Mouse (Mus musculus): ENCODE measurements around the gene Ndufc2. TPM values are rescaled to one million over a fixed set of nuclear protein-coding genes. Genes with fewer than 3 reads are reported as not detected.

Gene Ndufc2
- polyA plus RNA-seq, 1 experiment from 2014 or later = 338 TPM

DNA sequence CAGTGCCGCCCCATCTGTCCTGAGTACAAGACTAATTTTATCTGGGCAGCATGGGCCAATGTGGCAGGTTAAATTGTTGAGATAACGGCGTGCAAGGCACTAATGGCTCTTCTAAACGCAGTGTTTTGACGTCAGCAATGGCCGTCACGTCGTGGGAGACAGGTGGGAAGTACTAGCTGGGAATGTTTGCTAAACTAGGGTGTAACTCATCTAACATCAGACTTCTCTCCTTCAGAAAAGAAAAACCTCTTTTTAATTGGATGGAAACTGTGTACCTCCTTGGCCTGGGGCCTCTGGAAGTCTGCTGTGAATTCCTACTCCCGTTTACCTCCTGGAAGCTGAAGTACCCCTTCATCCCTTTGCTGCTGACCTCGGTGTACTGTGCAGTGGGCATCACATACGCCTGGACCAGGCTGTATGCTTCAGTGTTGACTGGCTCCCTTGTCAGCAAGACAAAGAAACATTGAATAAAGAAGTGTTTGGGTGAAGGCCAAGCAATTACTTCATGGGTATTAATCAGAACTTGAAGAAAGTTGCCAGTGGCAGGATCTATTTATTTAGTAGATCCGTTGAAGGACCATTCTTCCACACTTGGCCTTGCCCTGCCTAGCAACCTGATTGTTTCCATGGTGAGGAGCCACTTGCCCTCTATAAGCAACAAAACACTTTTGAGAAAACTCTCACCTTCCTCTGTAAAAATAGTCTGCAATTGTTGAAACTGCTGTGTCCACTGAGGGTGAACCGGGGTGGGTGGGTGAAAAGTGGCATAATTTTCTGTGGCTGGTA lies 8.3 kb upstream of the Ndufc2 start:
- H3K9me3 ChIP-seq = no peaks in the 10 kb centered on the region
- no peaks in the 10 kb centered on the region for H3K4me1 ChIP-seq
- no peak overlapping the region for H3K9ac ChIP-seq
- ATAC-seq (ENCODE audit: insufficient read depth, low FRiP score, low read depth) = peak; percentile 35; the same call in 1 of the 2 replicates
- H3K27me3 ChIP-seq (replicated peaks) = no peaks in the 10 kb centered on the region
- 64% methylated on average over 13 of the region's 13 CpGs for WGBS
- H3K4me2 ChIP-seq = no peak overlapping the region
- no peak overlapping the region for H3K27ac ChIP-seq
- no peak overlapping the region for H3K4me3 ChIP-seq (replicated peaks)
- H3K36me3 ChIP-seq = peaks cover 35% of the 10 kb centered on the region

DNA sequence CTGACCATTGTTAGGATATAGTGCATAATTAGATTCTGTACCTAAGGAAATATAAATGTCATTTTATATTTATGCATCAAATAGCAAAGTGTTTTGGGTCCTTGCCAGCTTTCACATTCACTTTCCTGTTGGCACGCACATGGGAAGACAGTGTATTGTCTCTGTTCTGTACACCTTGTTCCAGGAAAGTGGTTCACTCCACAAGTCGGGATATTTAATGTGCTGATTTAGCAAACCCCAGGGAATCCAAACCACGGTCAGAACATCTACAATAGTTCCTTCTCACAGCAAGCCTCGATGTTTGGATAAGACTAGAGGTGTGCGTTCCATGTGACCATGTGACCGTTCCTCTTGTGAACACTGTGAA lies 7.7 kb upstream of the Ndufc2 start:
- Histone ChIP-seq H3K27ac (no peak overlapping the region), H3K4me2 (no peak overlapping the region), H3K36me3 (peaks cover 33% of the 10 kb centered on the region), H3K27me3 (replicated peaks) (no peaks in the 10 kb centered on the region), H3K4me1 (no peaks in the 10 kb centered on the region), H3K9me3 (no peaks in the 10 kb centered on the region), H3K4me3 (replicated peaks) (no peak overlapping the region), H3K9ac (no peak overlapping the region)
- 83% methylated on average over 6 of the region's 6 CpGs for WGBS
- no peak for ATAC-seq (ENCODE audit: insufficient read depth, low FRiP score, low read depth)

DNA sequence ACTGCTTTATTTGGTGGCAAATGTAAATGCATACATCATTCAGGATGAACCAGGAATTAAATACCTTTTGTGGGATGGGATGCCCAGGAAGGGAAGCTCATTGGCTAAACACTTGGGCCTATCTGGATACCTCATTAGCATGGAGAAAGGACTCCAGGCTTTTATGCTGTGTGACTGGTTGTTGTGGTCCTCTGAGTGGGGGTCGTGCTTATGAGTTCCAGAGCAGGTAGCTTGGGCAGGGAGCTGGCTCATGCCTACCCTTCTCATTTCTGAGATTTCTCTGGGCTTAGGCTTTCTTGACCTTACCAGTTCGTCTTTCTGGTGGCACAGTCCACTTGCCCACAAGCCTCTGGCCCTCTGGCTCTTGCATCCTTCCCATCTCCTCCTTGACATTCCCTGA lies 5.4 kb upstream of the Ndufc2 start:
- Histone ChIP-seq H3K36me3 (peaks cover 20% of the 10 kb centered on the region), H3K4me1 (no peaks in the 10 kb centered on the region), H3K4me3 (replicated peaks) (no peak overlapping the region), H3K27me3 (replicated peaks) (no peaks in the 10 kb centered on the region), H3K27ac (no peak overlapping the region), H3K9me3 (no peaks in the 10 kb centered on the region), H3K4me2 (no peak overlapping the region), H3K9ac (no peak overlapping the region)
- 77% methylated on average over 2 of the region's 2 CpGs for WGBS
- ATAC-seq (ENCODE audit: insufficient read depth, low FRiP score, low read depth) = no peak

DNA sequence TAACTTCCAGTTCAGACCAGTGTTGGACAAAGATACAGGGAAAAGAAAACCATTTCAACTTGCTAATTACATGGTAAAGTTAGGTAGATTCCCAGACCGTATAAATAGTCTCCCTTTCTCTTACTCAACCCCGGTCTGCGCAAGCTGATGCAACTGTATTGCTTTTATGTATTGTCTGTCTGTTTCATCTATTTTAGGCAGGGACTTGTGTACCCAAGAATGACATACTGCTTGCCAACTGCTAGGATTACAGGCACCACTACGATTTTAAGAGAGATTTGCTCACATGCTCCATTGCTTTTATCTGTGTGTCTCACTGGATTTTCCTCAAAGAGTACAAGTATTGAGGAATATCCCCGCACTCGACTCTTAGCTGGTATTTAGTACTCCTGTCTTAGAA lies 860 bp upstream of the Ndufc2 start:
- Histone ChIP-seq H3K4me1 (peaks cover 11% of the 10 kb centered on the region), H3K4me3 (replicated peaks) (no peak overlapping the region), H3K9me3 (no peaks in the 10 kb centered on the region), H3K36me3 (0 out of 2 replicates have a peak, but pooled peaks cover 6% of the 10 kb centered on the region), H3K27me3 (replicated peaks) (no peaks in the 10 kb centered on the region), H3K4me2 (no peak overlapping the region), H3K27ac (no peak overlapping the region), H3K9ac (no peak overlapping the region)
- no peak for ATAC-seq (ENCODE audit: insufficient read depth, low FRiP score, low read depth)
- whole genome bisulfite sequencing = 89% methylated on average over 6 of the region's 6 CpGs

DNA sequence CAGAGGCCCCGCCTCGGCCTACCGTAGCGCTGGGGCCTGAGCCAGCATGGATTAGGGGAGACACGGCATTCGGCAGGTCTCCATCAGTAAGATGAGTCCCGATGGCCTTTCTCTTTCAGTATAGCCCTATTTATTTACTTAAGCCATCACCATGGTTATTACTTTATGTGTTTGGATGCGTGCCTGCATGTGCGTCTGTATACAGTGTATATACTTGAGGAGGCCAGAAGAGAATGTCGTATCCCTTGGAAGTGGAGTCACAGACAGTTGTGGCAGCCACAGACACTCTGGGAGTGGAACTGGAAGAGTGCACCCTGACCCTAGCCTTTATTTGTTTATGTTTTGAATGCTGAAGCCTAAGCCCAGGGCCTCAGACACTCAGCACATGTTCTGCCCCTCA lies 7.3 kb downstream of the Ndufc2 start:
- no peaks in the 10 kb centered on the region for H3K9me3 ChIP-seq
- H3K4me3 ChIP-seq (replicated peaks) = no peak overlapping the region
- peaks cover 3% of the 10 kb centered on the region; the same call in 1 of the 2 replicates for H3K4me1 ChIP-seq
- no peak overlapping the region for H3K4me2 ChIP-seq
- H3K27me3 ChIP-seq (replicated peaks) = no peaks in the 10 kb centered on the region
- peaks cover 28% of the 10 kb centered on the region for H3K36me3 ChIP-seq
- no peak overlapping the region for H3K27ac ChIP-seq
- ATAC-seq (ENCODE audit: insufficient read depth, low FRiP score, low read depth) = no peak; the same call in 1 of the 2 replicates
- 54% methylated on average over 10 of the region's 10 CpGs for WGBS
- no peak overlapping the region for H3K9ac ChIP-seq

DNA sequence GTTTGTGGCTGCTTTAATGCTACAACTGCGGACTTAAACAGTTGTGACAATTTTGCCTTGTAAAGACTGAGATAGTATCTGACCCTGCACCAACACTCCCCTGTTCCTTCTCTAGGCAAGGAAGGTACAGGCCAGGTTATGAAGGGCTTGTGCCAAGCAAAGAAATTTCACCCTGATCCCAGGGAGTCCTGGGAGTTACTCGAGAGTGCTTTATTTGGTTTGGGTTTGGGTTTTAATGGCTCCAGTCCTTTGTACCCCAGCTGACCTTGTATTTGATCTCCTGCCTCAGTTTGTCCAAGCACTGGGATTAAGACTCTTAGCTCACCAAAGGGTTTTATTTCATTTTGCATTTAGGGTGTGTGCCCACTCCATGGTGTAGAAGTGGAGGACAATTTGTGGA lies 11.3 kb downstream of the Ndufc2 start:
- no peak for ATAC-seq (ENCODE audit: insufficient read depth, low FRiP score, low read depth)
- no peaks in the 10 kb centered on the region for H3K9me3 ChIP-seq
- no peak overlapping the region for H3K4me2 ChIP-seq
- H3K27ac ChIP-seq = no peak overlapping the region
- no peaks in the 10 kb centered on the region for H3K27me3 ChIP-seq (replicated peaks)
- H3K9ac ChIP-seq = no peak overlapping the region
- WGBS = 94% methylated on average over 2 of the region's 2 CpGs
- H3K4me3 ChIP-seq (replicated peaks) = no peak overlapping the region
- peaks cover 21% of the 10 kb centered on the region for H3K36me3 ChIP-seq
- peaks cover 3% of the 10 kb centered on the region; the same call in 1 of the 2 replicates for H3K4me1 ChIP-seq

DNA sequence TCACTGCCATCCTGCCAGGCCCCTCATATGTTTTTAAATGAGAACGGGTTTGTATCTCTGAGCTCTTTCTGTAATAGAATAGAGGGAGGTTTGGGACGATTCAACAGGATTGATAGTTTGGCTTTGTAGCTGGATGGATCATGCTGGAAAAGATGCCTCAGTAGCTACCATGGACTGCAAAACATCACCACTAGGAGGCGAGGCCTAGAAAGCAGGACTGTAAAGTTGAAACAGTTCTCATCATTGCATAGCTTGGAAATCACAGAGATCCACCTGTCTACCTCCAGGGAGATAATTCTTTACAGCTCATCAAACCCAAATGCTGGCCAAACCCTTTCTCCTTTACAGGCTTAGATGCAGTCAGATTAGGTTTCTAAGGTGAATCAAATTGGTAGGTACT lies 11.8 kb downstream of the Ndufc2 start:
- 77% methylated on average over 3 of the region's 3 CpGs for WGBS
- Histone ChIP-seq H3K4me3 (replicated peaks) (no peak overlapping the region), H3K36me3 (peaks cover 21% of the 10 kb centered on the region), H3K4me1 (peaks cover under 1% of the 10 kb centered on the region; the same call in 1 of the 2 replicates), H3K9ac (no peak overlapping the region), H3K9me3 (no peaks in the 10 kb centered on the region), H3K4me2 (no peak overlapping the region), H3K27ac (no peak overlapping the region), H3K27me3 (replicated peaks) (no peaks in the 10 kb centered on the region)
- no peak for ATAC-seq (ENCODE audit: insufficient read depth, low FRiP score, low read depth)

DNA sequence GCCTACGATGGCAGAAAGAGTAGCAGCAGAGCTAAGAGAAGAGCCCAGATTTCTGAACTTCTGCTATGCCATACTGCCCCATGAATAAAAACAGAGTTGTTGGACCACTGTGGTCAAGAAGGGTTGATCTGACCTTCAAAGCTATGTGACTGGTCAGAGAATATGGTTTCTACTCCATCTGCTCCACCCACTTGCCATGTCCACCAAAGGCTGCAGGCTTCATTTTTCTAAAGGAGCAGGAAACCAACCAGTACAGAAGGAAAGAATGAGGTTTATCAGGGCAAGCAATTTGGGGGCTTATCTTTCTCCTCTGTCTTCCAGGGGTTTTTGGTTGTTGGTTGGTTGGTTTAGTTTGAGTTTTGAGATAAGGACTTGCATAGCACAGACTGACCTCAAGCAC lies 14.2 kb downstream of the Ndufc2 start:
- Histone ChIP-seq H3K36me3 (peaks cover 20% of the 10 kb centered on the region), H3K9ac (no peak overlapping the region), H3K27ac (no peak overlapping the region), H3K4me2 (no peak overlapping the region), H3K27me3 (replicated peaks) (no peaks in the 10 kb centered on the region), H3K9me3 (no peaks in the 10 kb centered on the region), H3K4me1 (no peaks in the 10 kb centered on the region), H3K4me3 (replicated peaks) (no peak overlapping the region)
- 94% methylated on average over 1 of the region's 1 CpGs for WGBS
- no peak for ATAC-seq (ENCODE audit: insufficient read depth, low FRiP score, low read depth)

DNA sequence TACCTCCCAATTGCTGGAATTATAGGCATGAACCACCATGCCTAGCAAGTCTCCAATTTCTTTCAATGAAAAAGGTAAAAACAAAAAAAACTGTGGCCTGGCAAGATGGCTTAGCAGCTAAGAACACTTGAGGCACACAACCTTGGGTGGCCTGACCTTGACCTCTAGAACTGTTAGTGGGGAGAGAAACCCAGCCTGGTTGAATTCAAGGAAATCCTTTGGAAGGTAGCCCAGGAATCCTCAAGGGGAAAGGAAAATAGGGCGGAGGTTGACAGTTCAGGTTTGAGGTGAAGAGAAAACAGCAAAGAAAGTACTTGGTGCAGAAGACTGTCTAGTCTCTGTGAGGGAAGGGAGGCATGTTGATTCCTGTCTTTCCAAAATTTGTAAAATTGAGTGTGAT lies 14.6 kb downstream of the Ndufc2 start:
- 83% methylated on average over 1 of the region's 1 CpGs for WGBS
- Histone ChIP-seq H3K4me3 (replicated peaks) (no peak overlapping the region), H3K27me3 (replicated peaks) (no peaks in the 10 kb centered on the region), H3K4me1 (no peaks in the 10 kb centered on the region), H3K36me3 (peaks cover 15% of the 10 kb centered on the region), H3K27ac (no peak overlapping the region), H3K9ac (no peak overlapping the region), H3K9me3 (no peaks in the 10 kb centered on the region), H3K4me2 (no peak overlapping the region)
- no peak for ATAC-seq (ENCODE audit: insufficient read depth, low FRiP score, low read depth)

DNA sequence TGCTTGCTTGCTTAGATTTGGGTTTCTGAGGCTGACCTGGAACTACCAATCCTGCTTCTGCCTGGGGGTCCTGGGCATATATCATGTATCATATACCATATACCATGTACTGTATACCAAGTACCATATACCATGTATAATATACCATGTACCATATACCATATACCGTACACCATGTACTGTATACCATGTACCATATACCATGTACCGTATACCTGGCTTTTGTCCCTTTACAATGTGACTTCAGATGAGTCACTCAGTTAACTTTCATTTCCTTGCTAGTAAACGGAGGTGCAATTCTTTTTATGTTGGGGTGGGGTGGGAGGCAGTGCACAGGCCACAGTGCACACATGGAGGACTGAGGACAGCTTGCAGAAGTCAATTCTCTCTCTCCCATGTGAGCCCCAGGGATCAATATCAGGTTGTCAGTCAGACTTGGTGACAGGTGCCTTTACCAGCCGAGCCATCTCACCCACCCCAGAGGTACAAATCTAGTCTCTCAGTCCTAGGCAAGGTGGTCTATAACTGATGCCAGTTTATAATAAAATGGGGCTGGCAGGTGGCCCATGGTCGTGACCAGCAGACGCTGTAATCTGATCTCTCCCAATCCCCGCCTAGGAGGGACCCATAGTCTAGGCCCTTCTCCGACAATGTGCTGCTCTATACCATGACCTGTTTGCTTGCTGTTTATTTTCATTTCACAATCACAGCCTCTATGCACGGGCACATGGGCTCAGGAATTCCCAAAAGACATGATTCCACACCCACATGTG lies 15.3 kb downstream of the Ndufc2 start:
- Histone ChIP-seq H3K27ac (no peak overlapping the region), H3K9ac (no peak overlapping the region), H3K36me3 (peaks cover 9% of the 10 kb centered on the region), H3K4me3 (replicated peaks) (no peak overlapping the region), H3K27me3 (replicated peaks) (no peaks in the 10 kb centered on the region), H3K9me3 (no peaks in the 10 kb centered on the region), H3K4me2 (no peak overlapping the region), H3K4me1 (no peaks in the 10 kb centered on the region)
- 42% methylated on average over 9 of the region's 9 CpGs for WGBS
- no peak for ATAC-seq (ENCODE audit: insufficient read depth, low FRiP score, low read depth)

DNA sequence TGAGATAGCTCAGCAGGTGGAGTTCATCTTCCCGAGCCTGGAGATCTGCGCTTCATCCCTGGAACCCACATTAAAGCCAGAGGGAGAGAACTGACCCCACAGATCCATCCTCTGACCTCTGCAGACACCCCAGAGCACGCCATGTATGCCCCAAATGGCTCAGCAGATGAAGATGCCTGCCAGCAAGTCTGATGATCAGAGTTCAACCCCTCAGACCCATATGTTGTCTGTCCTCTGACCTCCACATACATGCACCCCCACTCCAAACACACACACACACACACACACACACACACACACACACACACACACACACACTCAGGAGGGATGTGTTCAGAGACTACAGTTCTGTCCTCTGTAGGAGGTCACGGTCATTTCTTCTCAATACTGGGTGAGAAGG lies 16.7 kb downstream of the Ndufc2 start:
- Histone ChIP-seq H3K4me3 (replicated peaks) (no peak overlapping the region), H3K27me3 (replicated peaks) (no peaks in the 10 kb centered on the region), H3K36me3 (no peaks in the 10 kb centered on the region), H3K9ac (no peak overlapping the region), H3K4me2 (no peak overlapping the region), H3K9me3 (no peaks in the 10 kb centered on the region), H3K4me1 (no peaks in the 10 kb centered on the region), H3K27ac (no peak overlapping the region)
- WGBS = 89% methylated on average over 4 of the region's 4 CpGs
- no peak for ATAC-seq (ENCODE audit: insufficient read depth, low FRiP score, low read depth)
